Mouse (Mus musculus): ENCODE data around the gene Efna2.

DNA sequence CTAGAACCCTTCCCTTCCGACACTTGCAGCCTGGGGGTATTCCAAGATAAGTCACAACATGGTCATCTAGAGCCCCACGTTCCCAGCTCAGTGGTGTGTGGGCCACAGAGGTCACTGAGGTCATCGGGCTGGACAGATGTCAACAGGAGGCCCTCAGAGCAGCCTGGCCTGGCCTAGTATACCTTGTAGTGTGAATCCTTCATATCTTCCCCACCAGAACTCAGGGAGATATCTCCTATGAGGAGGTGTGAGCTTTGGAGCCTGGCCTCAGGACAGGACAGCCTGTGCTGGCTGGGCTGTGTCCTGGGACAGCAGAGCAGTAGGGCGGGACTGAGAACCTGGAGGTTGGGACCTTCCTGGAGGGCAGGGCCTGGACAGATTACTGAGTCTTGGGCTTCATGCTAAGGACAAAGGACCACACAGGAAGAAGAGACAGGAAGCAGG is 32.7 kb upstream of the Efna2 start:
- no peak for TF ChIP-seq CTCF (IDR thresholded peaks at IDR 0.05; ENCODE audit: low read depth, low read length)
- TF ChIP-seq POLR2A (IDR thresholded peaks at IDR 0.05; ENCODE audit: insufficient read depth, low read length): no peak

Data from ES-Bruce4 (cell line).